Mouse (Mus musculus) limb, embryonic 15.5 days (tissue): Measurements from ENCODE around the gene Spata2l. TPM values are rescaled to one million over a fixed set of nuclear protein-coding genes. Genes with fewer than 3 reads are reported as not detected.
"Not testable (repeated sequence)": the region's sequence is repeated elsewhere in the genome, so short reads cannot be mapped to it uniquely, and the experiment has no call there.

Source experiments
- ATAC-seq: fragments of 200-750 bp; cut with Nextera tagmentation; 2 replicates; pipeline ENCODE4 v1.8.0; 2017; ENCODE audit warnings: low read depth, moderate TSS enrichment; ENCODE audit not compliant: insufficient number of reproducible peaks, low FRiP score, low TSS enrichment
- H3K27ac ChIP-seq: fragments of 300-500 bp; sonication (generic); 2 replicates; pipeline ENCODE4 v1.5.1; 2015; ENCODE audit warnings: moderate library complexity, mild to moderate bottlenecking, inconsistent platforms
- H3K27me3 ChIP-seq: fragments of 300-500 bp; sonication (generic); 2 replicates; pipeline ENCODE4 v1.6.1; 2015; ENCODE audit warnings: inconsistent platforms
- H3K36me3 ChIP-seq: fragments of 300-500 bp; sonication (generic); 2 replicates; pipeline ENCODE4 v1.6.1; 2015; ENCODE audit warnings: inconsistent platforms
- H3K4me1 ChIP-seq: fragments of 300-500 bp; sonication (generic); 2 replicates; pipeline ENCODE4 v1.6.1; 2015; ENCODE audit warnings: inconsistent platforms
- H3K4me2 ChIP-seq: fragments of 300-500 bp; sonication (generic); 2 replicates; pipeline ENCODE4 v1.6.1; 2015; ENCODE audit warnings: mild to moderate bottlenecking, inconsistent platforms
- H3K4me3 ChIP-seq: fragments of 300-500 bp; sonication (generic); 2 replicates; pipeline ENCODE4 v1.5.1; 2015; ENCODE audit warnings: mild to moderate bottlenecking, inconsistent platforms
- H3K9ac ChIP-seq: fragments of 300-500 bp; sonication (generic); 2 replicates; pipeline ENCODE4 v1.6.1; 2015; ENCODE audit warnings: inconsistent platforms
- H3K9me3 ChIP-seq: fragments of 300-500 bp; sonication (generic); 2 replicates; pipeline ENCODE4 v1.6.1; 2016; ENCODE audit warnings: inconsistent platforms
- WGBS: fragments of 180-500 bp; shearing (Covaris S2); methylation state at CpG from one replicate; pipeline ENCODE4 v1.1.7; 2015; 5-methylcytosine and 5-hydroxymethylcytosine counted together
- polyA plus RNA-seq: library from polyadenylated mRNA; unstranded; fragments of >200 nt; fragmentation: Nextera tagmentation; extraction: Ambion mirVana; gene quantifications from 2 replicates; pipeline ENCODE4 v1.2.1, GENCODE M21; 2015

The Spata2l gene
- polyA plus RNA-seq, 1 experiment from 2014 or later, result 5.6 TPM

DNA sequence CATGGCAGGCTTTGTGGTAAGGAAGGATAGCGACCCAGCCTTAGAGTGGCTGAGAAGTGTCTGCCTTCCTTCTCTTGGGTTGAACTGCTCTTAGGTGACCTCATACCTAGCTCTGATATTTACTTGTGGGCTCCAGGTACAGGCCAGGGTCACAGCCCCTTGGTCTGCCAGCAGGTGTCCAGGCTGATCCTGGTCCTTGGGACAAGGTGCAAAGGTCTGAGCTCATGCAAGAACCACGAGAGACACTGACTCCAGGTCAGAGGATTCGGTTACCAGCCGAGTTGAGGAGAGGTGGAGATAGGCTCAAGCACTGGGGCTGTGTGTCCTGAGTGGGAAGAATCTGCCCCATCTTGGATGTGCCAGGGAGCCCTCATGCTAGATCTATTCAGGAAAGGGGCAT lies 8.3 kb upstream of the Spata2l start:
- Histone ChIP-seq H3K27me3 (no peaks in the 10 kb centered on the region), H3K4me3 (no peak overlapping the region), H3K9ac (no peak overlapping the region), H3K4me2 (no peak overlapping the region), H3K27ac (no peak overlapping the region), H3K36me3 (peaks cover 79% of the 10 kb centered on the region), H3K4me1 (no peaks in the 10 kb centered on the region), H3K9me3 (no peaks in the 10 kb centered on the region)
- WGBS, result 90% methylated on average over 4 of the region's 4 CpGs
- ATAC-seq, result no peak

DNA sequence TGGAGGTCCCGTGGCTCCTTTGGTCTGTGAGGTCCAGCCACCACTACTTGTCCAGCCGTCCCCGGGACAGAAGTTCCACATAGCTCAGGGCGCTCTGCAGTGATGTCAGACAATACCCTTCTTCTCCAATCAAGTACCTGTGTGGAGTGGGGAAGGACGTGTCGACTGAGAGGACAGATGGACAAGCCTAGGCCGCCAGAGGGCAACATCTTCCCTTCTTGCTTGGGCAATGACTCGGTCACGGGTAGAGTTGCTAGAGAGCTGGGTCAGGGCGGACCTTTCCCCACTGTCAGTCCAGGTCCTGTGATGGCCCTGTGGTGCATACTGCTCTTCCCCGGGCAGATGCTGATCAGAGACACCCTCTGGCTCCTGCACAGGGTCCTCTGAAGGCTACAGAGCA lies 7.0 kb upstream of the Spata2l start:
- H3K9me3 ChIP-seq, result no peaks in the 10 kb centered on the region
- H3K4me3 ChIP-seq, result no peak overlapping the region
- H3K4me1 ChIP-seq, result no peaks in the 10 kb centered on the region
- H3K9ac ChIP-seq, result no peak overlapping the region
- 0 out of 2 replicates have a peak, but pooled peaks have one; percentile 42 for ATAC-seq
- no peaks in the 10 kb centered on the region for H3K27me3 ChIP-seq
- WGBS, result 65% methylated on average over 11 of the region's 11 CpGs
- no peak overlapping the region for H3K27ac ChIP-seq
- H3K4me2 ChIP-seq, result no peak overlapping the region
- H3K36me3 ChIP-seq, result peaks cover 66% of the 10 kb centered on the region

DNA sequence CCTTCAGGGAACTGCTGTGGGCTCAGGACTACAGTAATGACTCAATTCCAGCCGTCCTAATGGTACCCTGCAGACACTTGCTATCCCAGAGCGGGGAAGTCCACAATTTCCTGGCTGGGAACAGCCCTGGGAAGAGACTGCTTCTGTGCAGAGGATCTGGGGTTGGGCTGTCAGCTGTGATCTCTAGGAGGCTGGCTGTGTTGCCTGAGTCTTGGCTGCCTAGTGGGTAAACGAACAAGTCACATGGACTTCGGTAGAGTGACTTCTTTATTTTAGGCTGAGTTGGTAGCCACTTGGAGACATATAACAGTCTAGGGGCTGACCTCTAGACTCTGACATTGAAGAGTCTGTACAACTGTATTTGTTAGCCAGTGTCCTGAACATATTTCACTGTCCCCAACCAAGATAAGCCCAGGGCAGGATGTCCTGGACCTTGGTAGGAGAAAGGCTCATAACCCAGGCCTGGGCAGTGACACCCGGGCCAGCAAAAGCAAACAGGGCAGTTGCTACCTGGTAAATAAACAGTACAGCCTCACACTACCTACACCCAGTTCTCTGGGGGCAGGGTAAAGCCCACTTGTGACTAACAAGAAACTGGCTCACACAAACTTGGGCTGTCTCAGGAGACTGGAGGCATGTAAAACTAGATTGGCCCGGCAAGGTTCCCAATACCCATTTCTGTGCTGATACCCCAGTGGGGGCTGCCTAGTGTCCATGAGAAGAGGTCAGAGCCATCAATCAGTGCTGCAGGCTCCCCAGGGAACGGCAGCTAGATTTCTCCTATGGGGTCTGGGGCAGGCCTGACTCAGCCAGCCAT lies 6.3 kb upstream of the Spata2l start:
- no peak overlapping the region for H3K27ac ChIP-seq
- H3K4me1 ChIP-seq, result no peaks in the 10 kb centered on the region
- no peak overlapping the region for H3K4me3 ChIP-seq
- no peak overlapping the region for H3K4me2 ChIP-seq
- H3K36me3 ChIP-seq, result peaks cover 59% of the 10 kb centered on the region
- H3K9me3 ChIP-seq, result no peaks in the 10 kb centered on the region
- WGBS, result 80% methylated on average over 7 of the region's 7 CpGs
- H3K9ac ChIP-seq, result no peak overlapping the region
- H3K27me3 ChIP-seq, result no peaks in the 10 kb centered on the region
- ATAC-seq, result no peak

GRCm38 (mm10) chr8:123239398-123239797 lies 3.4 kb upstream of the Spata2l start:
- peaks cover 18% of the 10 kb centered on the region for H3K4me1 ChIP-seq
- H3K9ac ChIP-seq, result no peak overlapping the region
- 89% methylated on average over 10 of the region's 10 CpGs for WGBS
- no peak overlapping the region for H3K4me3 ChIP-seq
- no peak for ATAC-seq
- H3K4me2 ChIP-seq, result no peak overlapping the region
- peaks cover 30% of the 10 kb centered on the region for H3K36me3 ChIP-seq
- no peaks in the 10 kb centered on the region for H3K9me3 ChIP-seq
- H3K27me3 ChIP-seq, result peaks cover 13% of the 10 kb centered on the region
- H3K27ac ChIP-seq, result no peak overlapping the region

DNA sequence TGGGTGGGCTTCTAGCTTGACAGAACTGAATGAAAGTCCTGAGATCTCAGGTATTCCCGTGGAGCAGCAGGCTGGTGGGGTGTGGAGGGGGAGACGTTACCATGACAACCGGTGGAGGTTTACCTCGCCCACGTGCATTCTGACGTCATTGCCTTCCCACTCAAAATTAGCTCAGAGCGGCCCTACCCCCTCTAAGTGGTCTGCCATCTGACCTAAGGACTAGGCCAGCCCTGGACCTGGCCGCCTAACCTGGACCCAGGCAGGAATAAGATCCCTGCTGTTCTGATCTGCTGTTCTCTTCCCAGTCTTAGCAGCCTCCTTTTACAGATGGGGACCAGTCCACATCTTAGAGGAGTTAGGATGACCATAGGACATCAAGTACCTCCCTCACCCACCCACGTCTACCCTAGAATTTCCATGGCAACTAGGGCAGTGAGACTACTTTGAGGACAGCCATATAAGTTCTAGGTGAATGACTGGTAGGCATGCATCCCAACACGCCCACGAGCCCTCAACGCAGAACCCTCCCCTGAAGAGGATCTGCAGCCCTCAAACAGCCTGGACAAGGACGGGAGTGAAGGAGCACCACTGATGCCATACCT lies 1.0 kb downstream of the Spata2l start:
- peak overlapping the region; percentile 54 for H3K4me3 ChIP-seq
- H3K4me1 ChIP-seq, result peaks cover 29% of the 10 kb centered on the region
- H3K9me3 ChIP-seq, result no peaks in the 10 kb centered on the region
- peak overlapping the region; percentile 94 for H3K4me2 ChIP-seq
- ATAC-seq, result no peak
- no peak overlapping the region for H3K27ac ChIP-seq
- H3K9ac ChIP-seq, result peak overlapping the region; percentile 51
- peaks cover 32% of the 10 kb centered on the region for H3K27me3 ChIP-seq
- H3K36me3 ChIP-seq, result peaks cover 5% of the 10 kb centered on the region; the same call in 1 of the 2 replicates
- WGBS, result 29% methylated on average over 13 of the region's 13 CpGs

- no peak overlapping the region for H3K4me3 ChIP-seq
- H3K27ac ChIP-seq, result no peak overlapping the region
- H3K4me2 ChIP-seq, result no peak overlapping the region
- no peaks in the 10 kb centered on the region for H3K9me3 ChIP-seq
- no peak for ATAC-seq
- H3K4me1 ChIP-seq, result peaks cover 29% of the 10 kb centered on the region
- WGBS, result 67% methylated on average over 11 of the region's 11 CpGs
- peaks cover 32% of the 10 kb centered on the region for H3K27me3 ChIP-seq
- no peak overlapping the region for H3K9ac ChIP-seq
- H3K36me3 ChIP-seq, result peaks cover 15% of the 10 kb centered on the region; the same call in 1 of the 2 replicates
Observed at GRCm38 (mm10) chr8:123233760-123234159, 2.3 kb downstream of the Spata2l start.

GRCm38 (mm10) chr8:123233300-123233699 lies 2.7 kb downstream of the Spata2l start:
- Histone ChIP-seq H3K4me1 (peaks cover 29% of the 10 kb centered on the region), H3K4me2 (no peak overlapping the region), H3K9ac (no peak overlapping the region), H3K27ac (no peak overlapping the region), H3K27me3 (peaks cover 32% of the 10 kb centered on the region), H3K4me3 (no peak overlapping the region), H3K36me3 (peaks cover 20% of the 10 kb centered on the region), H3K9me3 (no peaks in the 10 kb centered on the region)
- WGBS, result 56% methylated on average over 13 of the region's 13 CpGs
- no peak for ATAC-seq

DNA sequence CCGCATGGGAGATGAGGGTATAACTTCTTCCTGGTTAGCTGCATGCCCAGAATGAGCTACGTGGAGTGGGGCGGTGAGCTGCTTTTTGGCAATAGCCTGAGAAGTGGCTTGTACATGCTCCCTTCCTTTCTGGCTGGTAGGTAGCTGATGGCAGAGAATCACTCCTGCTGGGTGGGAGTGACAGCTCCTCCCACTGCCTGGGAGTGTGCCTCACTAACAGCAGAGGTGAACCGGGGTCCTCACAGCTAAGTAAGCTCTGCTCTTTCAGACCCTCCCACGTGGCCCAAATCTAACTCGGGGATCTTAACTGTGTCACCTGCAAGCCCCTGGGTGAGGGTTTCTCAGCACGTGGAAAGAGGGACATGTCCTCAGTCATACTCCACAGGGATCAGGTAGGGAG lies 3.5 kb downstream of the Spata2l start:
- Histone ChIP-seq H3K9me3 (no peaks in the 10 kb centered on the region), H3K4me3 (no peak overlapping the region), H3K27ac (no peak overlapping the region), H3K9ac (no peak overlapping the region), H3K4me2 (no peak overlapping the region), H3K27me3 (peaks cover 32% of the 10 kb centered on the region), H3K4me1 (peaks cover 29% of the 10 kb centered on the region), H3K36me3 (peaks cover 26% of the 10 kb centered on the region)
- WGBS, result 28% methylated on average over 7 of the region's 7 CpGs
- no peak for ATAC-seq

DNA sequence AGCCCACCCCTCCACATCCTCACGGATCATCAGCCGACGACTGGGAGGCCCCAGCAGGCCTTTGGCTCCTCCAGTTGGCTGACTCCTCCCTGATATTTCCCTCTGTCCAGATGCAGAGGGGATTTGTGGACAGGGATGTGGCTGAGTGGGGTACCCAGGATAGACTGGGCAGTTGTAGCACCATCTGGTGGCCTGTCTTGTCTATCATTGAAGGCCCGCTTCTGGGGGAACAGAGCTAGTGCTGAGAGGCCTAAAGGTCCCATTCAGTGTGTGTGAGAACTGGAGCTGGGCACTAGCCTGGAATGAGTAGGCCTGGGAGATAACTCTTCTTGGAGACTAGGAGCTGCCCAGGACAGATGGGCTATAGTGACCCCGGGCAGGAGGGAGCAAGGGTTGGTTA lies 4.3 kb downstream of the Spata2l start:
- Histone ChIP-seq H3K27me3 (peaks cover 32% of the 10 kb centered on the region), H3K9me3 (no peaks in the 10 kb centered on the region), H3K9ac (no peak overlapping the region), H3K4me1 (peaks cover 29% of the 10 kb centered on the region), H3K4me2 (no peak overlapping the region), H3K36me3 (peaks cover 34% of the 10 kb centered on the region), H3K27ac (no peak overlapping the region), H3K4me3 (no peak overlapping the region)
- WGBS, result 61% methylated on average over 5 of the region's 5 CpGs
- ATAC-seq, result no peak

- peaks cover 34% of the 10 kb centered on the region for H3K36me3 ChIP-seq
- not testable (repeated sequence) for H3K9ac ChIP-seq, ATAC-seq, H3K9me3 ChIP-seq, H3K4me3 ChIP-seq, H3K27ac ChIP-seq, H3K4me2 ChIP-seq
- peaks cover 28% of the 10 kb centered on the region for H3K27me3 ChIP-seq
- H3K4me1 ChIP-seq, result peaks cover 25% of the 10 kb centered on the region
- WGBS, result 80% methylated on average over 11 of the region's 11 CpGs
Observed at GRCm38 (mm10) chr8:123230326-123230725, 5.7 kb downstream of the Spata2l start.

- Histone ChIP-seq H3K4me3 (no peak overlapping the region), H3K9me3 (no peaks in the 10 kb centered on the region), H3K4me1 (peaks cover 22% of the 10 kb centered on the region), H3K4me2 (no peak overlapping the region), H3K27ac (no peak overlapping the region), H3K27me3 (peaks cover 11% of the 10 kb centered on the region), H3K36me3 (peaks cover 34% of the 10 kb centered on the region), H3K9ac (no peak overlapping the region)
- no peak for ATAC-seq
- WGBS, result 92% methylated on average over 1 of the region's 1 CpGs
Observed at GRCm38 (mm10) chr8:123228416-123228815, 7.6 kb downstream of the Spata2l start.
